Mouse (Mus musculus) heart, postnatal 0 days (tissue): Measurements from ENCODE around the gene Tubb1. TPM values are rescaled to one million over a fixed set of nuclear protein-coding genes. Genes with fewer than 3 reads are reported as not detected.

ENCODE experiments used
- ATAC-seq: fragments of 200-750 bp; cut with Nextera tagmentation; 2 replicates; pipeline ENCODE4 v1.8.0; 2017; ENCODE audit warnings: low read depth, moderate number of reproducible peaks, moderate library complexity; ENCODE audit not compliant: insufficient read depth
- DNase-seq: peaks from one replicate; pipeline ENCODE4 v3.0.0-alpha.2; 2016; ENCODE audit warnings: low spot score
- H3K27ac ChIP-seq: fragments of 300-500 bp; sonication (generic); 2 replicates; pipeline ENCODE4 v1.5.1; 2014; ENCODE audit warnings: low read depth, mild to moderate bottlenecking
- H3K27me3 ChIP-seq: fragments of 300-500 bp; sonication (generic); 2 replicates; pipeline ENCODE4 v1.6.1; 2014; ENCODE audit warnings: low read length, mixed read lengths; ENCODE audit not compliant: control insufficient read depth, insufficient read depth
- H3K36me3 ChIP-seq: fragments of 300-500 bp; sonication (generic); replicated peaks from 2 replicates; pipeline ENCODE4 v1.6.1; 2014; ENCODE audit warnings: low read length, mixed read lengths; ENCODE audit not compliant: control insufficient read depth, insufficient read depth
- H3K4me1 ChIP-seq: fragments of 300-500 bp; sonication (generic); 2 replicates; pipeline ENCODE4 v1.6.1; 2014; ENCODE audit warnings: antibody characterized with exemption; ENCODE audit not compliant: control insufficient read depth, insufficient read depth
- H3K4me2 ChIP-seq: fragments of 300-500 bp; sonication (generic); 2 replicates; pipeline ENCODE4 v1.6.1; 2014; ENCODE audit warnings: low read depth, mild to moderate bottlenecking, low read length, moderate library complexity
- H3K4me3 ChIP-seq: fragments of 300-500 bp; sonication (generic); 2 replicates; pipeline ENCODE4 v1.5.1; 2014; ENCODE audit warnings: low read depth, low read length
- H3K9ac ChIP-seq: fragments of 300-500 bp; sonication (generic); replicated peaks from 2 replicates; pipeline ENCODE4 v1.6.1; 2014; ENCODE audit warnings: low read depth, low read length, mixed read lengths
- H3K9me3 ChIP-seq: fragments of 300-500 bp; sonication (generic); replicated peaks from 2 replicates; pipeline ENCODE4 v1.6.1; 2016; ENCODE audit warnings: low read length; ENCODE audit not compliant: control insufficient read depth
- CTCF ChIP-seq: IDR thresholded peaks from 2 replicates; pipeline ENCODE4 v1.5.1; 2016; ENCODE audit warnings: antibody characterized with exemption, control low read depth, low read depth
- EP300 ChIP-seq: IDR thresholded peaks from 2 replicates; pipeline ENCODE4 v1.6.1; 2016; ENCODE audit warnings: antibody characterized with exemption, low read depth
- WGBS: fragments of 180-500 bp; shearing (Covaris S2); extraction: QIAGEN DNeasy Blood & Tissue Kit; methylation state at CpG from one replicate; pipeline ENCODE4 v1.1.7; 2014; 5-methylcytosine and 5-hydroxymethylcytosine counted together
- polyA plus RNA-seq: library from polyadenylated mRNA; unstranded; fragments of >200 nt; fragmentation: Nextera tagmentation; extraction: Ambion mirVana; gene quantifications from 2 replicates; pipeline ENCODE4 v1.2.1, GENCODE M21; 2015
- total RNA-seq: library from RNA; depleted of rRNA; stranded (reverse); fragments of >200 nt; gene quantifications from 2 replicates; pipeline ENCODE4 v1.2.3, GENCODE M21; 2014; ENCODE audit warnings: low replicate concordance

Gene Tubb1
- total and polyA plus RNA-seq, 2 experiments from 2014 or later, result 0.74 TPM; not detected in 1

GRCm38 (mm10) chr2:174421107-174421506 lies 29.4 kb upstream of the Tubb1 start:
- WGBS, result 84% methylated on average over 6 of the region's 6 CpGs
- no peak overlapping the region for H3K27ac ChIP-seq
- ATAC-seq (no peak), DNase-seq (no peak)
- no peak overlapping the region for H3K4me2 ChIP-seq
- no peak overlapping the region for H3K9ac ChIP-seq
- H3K4me3 ChIP-seq, result no peak overlapping the region
- TF ChIP-seq CTCF, result no peak
- TF ChIP-seq EP300, result no peak
- H3K9me3 ChIP-seq, result no peaks in the 10 kb centered on the region
- H3K4me1 ChIP-seq, result peaks cover 7% of the 10 kb centered on the region
- no peaks in the 10 kb centered on the region for H3K27me3 ChIP-seq
- peaks cover 50% of the 10 kb centered on the region for H3K36me3 ChIP-seq

GRCm38 (mm10) chr2:174424301-174425085 lies 26.0 kb upstream of the Tubb1 start:
- H3K4me3 ChIP-seq, result no peak overlapping the region
- H3K36me3 ChIP-seq, result peaks cover 80% of the 10 kb centered on the region
- ATAC-seq, result no peak
- H3K4me1 ChIP-seq, result no peaks in the 10 kb centered on the region
- no peak overlapping the region for H3K9ac ChIP-seq
- H3K4me2 ChIP-seq, result no peak overlapping the region
- no peak for TF ChIP-seq CTCF
- TF ChIP-seq EP300, result no peak
- H3K27me3 ChIP-seq, result no peaks in the 10 kb centered on the region
- H3K27ac ChIP-seq, result no peak overlapping the region
- H3K9me3 ChIP-seq, result no peaks in the 10 kb centered on the region
- 86% methylated on average over 11 of the region's 11 CpGs for WGBS
- no peak for DNase-seq

- WGBS, result 92% methylated on average over 12 of the region's 12 CpGs
- H3K27me3 ChIP-seq, result no peaks in the 10 kb centered on the region
- H3K9ac ChIP-seq, result no peak overlapping the region
- H3K36me3 ChIP-seq, result peaks cover 71% of the 10 kb centered on the region
- H3K9me3 ChIP-seq, result no peaks in the 10 kb centered on the region
- H3K4me1 ChIP-seq, result no peaks in the 10 kb centered on the region
- DNase-seq (no peak), ATAC-seq (no peak)
- no peak overlapping the region for H3K4me3 ChIP-seq
- TF ChIP-seq CTCF, result no peak
- TF ChIP-seq EP300, result no peak
- no peak overlapping the region for H3K4me2 ChIP-seq
- H3K27ac ChIP-seq, result no peak overlapping the region
These were observed 23.6 kb upstream of the Tubb1 start for GRCm38 (mm10) chr2:174426856-174427255.

- no peaks in the 10 kb centered on the region for H3K9me3 ChIP-seq
- no peak for DNase-seq
- H3K36me3 ChIP-seq, result peaks cover 57% of the 10 kb centered on the region
- no peak overlapping the region for H3K4me3 ChIP-seq
- H3K27ac ChIP-seq, result no peak overlapping the region
- no peak for ATAC-seq
- H3K27me3 ChIP-seq, result no peaks in the 10 kb centered on the region
- no peaks in the 10 kb centered on the region for H3K4me1 ChIP-seq
- 83% methylated on average over 18 of the region's 18 CpGs for WGBS
- H3K9ac ChIP-seq, result no peak overlapping the region
- no peak overlapping the region for H3K4me2 ChIP-seq
- TF ChIP-seq EP300 (no peak), CTCF (no peak)
These were observed 22.2 kb upstream of the Tubb1 start for GRCm38 (mm10) chr2:174428076-174428835.

GRCm38 (mm10) chr2:174428996-174429591 lies 21.4 kb upstream of the Tubb1 start:
- Histone ChIP-seq H3K4me2 (no peak overlapping the region), H3K9ac (no peak overlapping the region), H3K9me3 (no peaks in the 10 kb centered on the region), H3K4me3 (no peak overlapping the region), H3K27me3 (no peaks in the 10 kb centered on the region), H3K4me1 (no peaks in the 10 kb centered on the region), H3K36me3 (peaks cover 53% of the 10 kb centered on the region), H3K27ac (no peak overlapping the region)
- DNase-seq (no peak), ATAC-seq (no peak)
- WGBS, result 90% methylated on average over 10 of the region's 10 CpGs
- TF ChIP-seq EP300 (no peak), CTCF (no peak)
